Mouse (Mus musculus) forebrain, embryonic 14.5 days (tissue): ENCODE measurements at regions not wholly inside any gene's neighbourhood (a gene's known extent, or its start where the extent isn't known, plus 50 kb on each side); places are given as distances from the start of the nearest gene placed in this dataset.
"Not testable (repeated sequence)": the region's sequence is repeated elsewhere in the genome, so short reads cannot be mapped to it uniquely, and the experiment has no call there.

Experiments
- ATAC-seq: fragments of 200-750 bp; cut with Nextera tagmentation; 2 replicates; pipeline ENCODE4 v1.8.0; 2017; ENCODE audit warnings: mild to moderate bottlenecking, moderate library complexity
- DNase-seq: peaks from one replicate; pipeline ENCODE4 v3.0.0-alpha.2; 2015; ENCODE audit warnings: low spot score
- H3K27ac ChIP-seq: fragments of 300-500 bp; sonication (generic); 2 replicates; pipeline ENCODE4 v1.5.1; 2014; ENCODE audit warnings: low read depth, mild to moderate bottlenecking, control low read depth, low read length, moderate library complexity
- H3K27me3 ChIP-seq: fragments of 300-500 bp; sonication (generic); replicated peaks from 2 replicates; pipeline ENCODE4 v1.6.1; 2014; ENCODE audit warnings: low read length, control low read depth, mixed read lengths; ENCODE audit not compliant: control insufficient read depth, insufficient read depth
- H3K36me3 ChIP-seq: fragments of 300-500 bp; sonication (generic); 2 replicates; pipeline ENCODE4 v1.6.1; 2014; ENCODE audit warnings: low read length, control low read depth; ENCODE audit not compliant: control insufficient read depth, insufficient read depth
- H3K4me1 ChIP-seq: fragments of 300-500 bp; sonication (generic); 2 replicates; pipeline ENCODE4 v1.6.1; 2014; ENCODE audit warnings: antibody characterized with exemption, low read length, control low read depth; ENCODE audit not compliant: control insufficient read depth, insufficient read depth
- H3K4me2 ChIP-seq: fragments of 300-500 bp; sonication (generic); 2 replicates; pipeline ENCODE4 v1.6.1; 2014; ENCODE audit warnings: mild to moderate bottlenecking, control low read depth, low read length
- H3K4me3 ChIP-seq: fragments of 300-500 bp; sonication (generic); 2 replicates; pipeline ENCODE4 v1.5.1; 2014; ENCODE audit warnings: low read depth, low read length, control low read depth
- H3K9ac ChIP-seq: fragments of 300-500 bp; sonication (generic); 2 replicates; pipeline ENCODE4 v1.6.1; 2014; ENCODE audit warnings: mild to moderate bottlenecking, low read length, control low read depth, moderate library complexity
- H3K9me3 ChIP-seq: fragments of 300-500 bp; sonication (generic); replicated peaks from 2 replicates; pipeline ENCODE4 v1.6.1; 2016; ENCODE audit warnings: low read length, control low read depth, mixed read lengths; ENCODE audit not compliant: control insufficient read depth
- WGBS: fragments of 180-500 bp; shearing (Covaris S2); extraction: QIAGEN DNeasy Blood & Tissue Kit; methylation state at CpG from one replicate; pipeline ENCODE4 v1.1.7; 2014; 5-methylcytosine and 5-hydroxymethylcytosine counted together

GRCm38 (mm10) chr15:15082577-15083128 is 1645.9 kb upstream of the Cdh9 start:
- H3K27me3 ChIP-seq = no peaks in the 10 kb centered on the region
- no peak for DNase-seq
- peaks cover 2% of the 10 kb centered on the region; the same call in 1 of the 2 replicates for H3K9me3 ChIP-seq
- no peak overlapping the region for H3K9ac ChIP-seq
- no peaks in the 10 kb centered on the region for H3K4me1 ChIP-seq
- no peak overlapping the region for H3K4me3 ChIP-seq
- no peak for ATAC-seq
- H3K36me3 ChIP-seq = no peaks in the 10 kb centered on the region
- H3K27ac ChIP-seq = no peak overlapping the region
- H3K4me2 ChIP-seq = no peak overlapping the region
- 82% methylated on average over 7 of the region's 7 CpGs for WGBS

- not testable (repeated sequence) for DNase-seq, H3K27ac ChIP-seq, H3K4me1 ChIP-seq, H3K27me3 ChIP-seq, H3K9ac ChIP-seq, H3K4me2 ChIP-seq, H3K4me3 ChIP-seq, H3K9me3 ChIP-seq, H3K36me3 ChIP-seq, ATAC-seq
- 80% methylated on average over 9 of the region's 9 CpGs for WGBS
These were observed 1639.9 kb upstream of the Cdh9 start for GRCm38 (mm10) chr15:15088696-15089095.

DNA sequence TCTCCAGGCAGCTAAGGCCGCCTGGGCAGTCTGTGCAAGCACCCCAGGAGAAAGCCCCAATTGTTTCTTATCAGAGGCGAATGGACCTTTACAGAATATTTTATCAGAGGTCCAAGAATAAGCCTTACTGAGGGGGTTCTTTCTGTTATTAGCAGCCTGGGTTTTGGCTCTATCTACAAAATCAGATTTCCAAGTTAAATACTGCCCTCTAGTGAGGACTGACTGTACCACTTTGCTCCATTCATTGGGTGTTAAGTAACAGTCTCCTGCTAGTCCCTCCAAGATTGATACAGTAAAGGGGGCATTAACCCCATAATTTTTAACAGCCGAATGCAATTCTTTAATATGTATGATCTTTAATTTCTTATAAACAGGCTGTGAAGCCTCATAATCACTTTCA is 1638.8 kb upstream of the Cdh9 start:
- H3K27me3 ChIP-seq, H3K27ac ChIP-seq, H3K4me2 ChIP-seq, ATAC-seq, H3K9me3 ChIP-seq, H3K4me3 ChIP-seq, DNase-seq, H3K36me3 ChIP-seq, H3K4me1 ChIP-seq, H3K9ac ChIP-seq: not testable (repeated sequence)
- 89% methylated on average over 3 of the region's 3 CpGs for WGBS

- Histone ChIP-seq H3K27ac (no peak overlapping the region), H3K36me3 (no peaks in the 10 kb centered on the region), H3K4me1 (no peaks in the 10 kb centered on the region), H3K4me3 (no peak overlapping the region), H3K9me3 (no peaks in the 10 kb centered on the region), H3K9ac (no peak overlapping the region), H3K27me3 (no peaks in the 10 kb centered on the region), H3K4me2 (no peak overlapping the region)
- no peak for DNase-seq
- no peak for ATAC-seq
- 77% methylated on average over 2 of the region's 2 CpGs for WGBS
These were observed 1636.8 kb upstream of the Cdh9 start for GRCm38 (mm10) chr15:15091531-15092290.

- Histone ChIP-seq H3K27ac (no peak overlapping the region), H3K27me3 (no peaks in the 10 kb centered on the region), H3K4me1 (no peaks in the 10 kb centered on the region), H3K4me3 (no peak overlapping the region), H3K9me3 (no peaks in the 10 kb centered on the region), H3K36me3 (no peaks in the 10 kb centered on the region), H3K9ac (no peak overlapping the region), H3K4me2 (no peak overlapping the region)
- WGBS = 74% methylated on average over 1 of the region's 1 CpGs
- ATAC-seq (no peak), DNase-seq (no peak)
These were observed 1631.2 kb upstream of the Cdh9 start for GRCm38 (mm10) chr15:15097391-15097790.

DNA sequence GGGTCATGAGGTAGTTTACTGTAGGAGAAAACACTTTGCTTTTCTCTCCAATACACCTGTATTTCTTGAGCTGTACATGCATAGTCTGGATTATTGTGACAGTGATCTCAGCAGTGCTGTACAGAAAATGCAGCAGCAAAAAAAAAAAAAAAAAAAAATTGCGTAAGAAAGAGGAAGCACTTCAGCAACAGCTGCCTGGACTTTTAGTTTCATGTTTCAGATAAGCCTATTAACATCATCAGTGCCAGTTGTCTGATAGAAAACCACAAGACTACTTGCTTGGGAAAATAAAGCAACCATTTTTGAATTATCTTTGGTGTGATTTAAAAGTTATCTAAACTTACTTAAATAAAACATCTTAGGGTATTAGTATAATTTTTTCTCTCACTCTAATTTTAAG is 1626.4 kb upstream of the Cdh9 start:
- Histone ChIP-seq H3K4me1 (no peaks in the 10 kb centered on the region), H3K9ac (no peak overlapping the region), H3K9me3 (no peaks in the 10 kb centered on the region), H3K4me3 (no peak overlapping the region), H3K27me3 (no peaks in the 10 kb centered on the region), H3K4me2 (no peak overlapping the region), H3K36me3 (no peaks in the 10 kb centered on the region), H3K27ac (no peak overlapping the region)
- ATAC-seq (no peak), DNase-seq (no peak)
- 82% methylated on average over 1 of the region's 1 CpGs for WGBS

DNA sequence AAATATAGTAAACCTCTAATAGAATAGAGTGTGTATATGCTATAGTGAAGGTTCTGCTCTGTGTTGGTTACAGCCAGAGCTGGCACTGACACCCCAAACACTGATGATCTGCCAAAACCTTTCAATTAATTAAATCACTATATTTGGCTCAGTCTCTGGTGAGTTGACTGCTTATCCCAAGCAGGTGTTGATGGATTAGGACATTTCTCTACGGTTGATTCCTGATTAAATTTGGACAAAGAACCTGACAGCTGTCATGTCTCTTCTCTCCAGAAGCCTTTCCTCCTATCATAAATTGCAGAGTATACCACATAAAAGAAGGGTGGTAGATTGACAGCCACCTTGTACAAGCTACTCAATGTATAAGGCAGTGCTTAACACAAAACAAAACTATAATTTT is 1608.4 kb upstream of the Cdh9 start:
- no peak overlapping the region for H3K27ac ChIP-seq
- no peak overlapping the region for H3K9ac ChIP-seq
- WGBS = 50% methylated on average over 1 of the region's 1 CpGs
- no peak overlapping the region for H3K4me3 ChIP-seq
- no peaks in the 10 kb centered on the region for H3K36me3 ChIP-seq
- H3K4me1 ChIP-seq = no peaks in the 10 kb centered on the region
- ATAC-seq = peak; percentile 92
- no peaks in the 10 kb centered on the region for H3K27me3 ChIP-seq
- peak; percentile 72 for DNase-seq
- H3K4me2 ChIP-seq = no peak overlapping the region
- no peaks in the 10 kb centered on the region for H3K9me3 ChIP-seq

GRCm38 (mm10) chr15:15148791-15149190 is 1579.8 kb upstream of the Cdh9 start:
- H3K27ac ChIP-seq = no peak overlapping the region
- ATAC-seq = no peak
- no peaks in the 10 kb centered on the region for H3K36me3 ChIP-seq
- no peak overlapping the region for H3K4me3 ChIP-seq
- no peak overlapping the region for H3K9ac ChIP-seq
- H3K9me3 ChIP-seq = no peaks in the 10 kb centered on the region
- no peaks in the 10 kb centered on the region for H3K27me3 ChIP-seq
- no peak overlapping the region for H3K4me2 ChIP-seq
- H3K4me1 ChIP-seq = no peaks in the 10 kb centered on the region
- WGBS = 64% methylated on average over 2 of the region's 2 CpGs
- DNase-seq = no peak

GRCm38 (mm10) chr15:15155422-15155821 is 1573.1 kb upstream of the Cdh9 start:
- H3K9me3 ChIP-seq = no peaks in the 10 kb centered on the region
- no peak overlapping the region for H3K4me2 ChIP-seq
- no peaks in the 10 kb centered on the region for H3K36me3 ChIP-seq
- ATAC-seq (no peak), DNase-seq (no peak)
- no peaks in the 10 kb centered on the region for H3K4me1 ChIP-seq
- H3K4me3 ChIP-seq = no peak overlapping the region
- WGBS = 72% methylated on average over 3 of the region's 3 CpGs
- H3K9ac ChIP-seq = no peak overlapping the region
- H3K27me3 ChIP-seq = no peaks in the 10 kb centered on the region
- H3K27ac ChIP-seq = no peak overlapping the region
